Mouse (Mus musculus) T-cell, adult 2 months (primary cell): ENCODE measurements around the gene Rnasel.

Experiments used
- DNase-seq: peaks from one replicate; pipeline ENCODE4 v3.0.0; 2022; ENCODE audit warnings: low spot score

The Rnasel gene

GRCm38 (mm10) chr1:153769998-153770775 is 21.0 kb downstream of the Rnasel start:
- no peak for DNase-seq

- DNase-seq: no peak
Observed at GRCm38 (mm10) chr1:153770776-153771167, 21.5 kb downstream of the Rnasel start.

GRCm38 (mm10) chr1:153775174-153775573 is 25.9 kb downstream of the Rnasel start:
- DNase-seq: no peak

GRCm38 (mm10) chr1:153776257-153776656 is 27.0 kb downstream of the Rnasel start:
- DNase-seq: no peak

GRCm38 (mm10) chr1:153778205-153778604 is 29.0 kb downstream of the Rnasel start:
- DNase-seq: no peak

GRCm38 (mm10) chr1:153783339-153783738 is 34.1 kb downstream of the Rnasel start:
- DNase-seq: no peak

- DNase-seq: no peak
Observed at GRCm38 (mm10) chr1:153785608-153786007, 36.4 kb downstream of the Rnasel start.

GRCm38 (mm10) chr1:153790708-153791107 is 41.5 kb downstream of the Rnasel start:
- DNase-seq: no peak

- DNase-seq: no peak
Observed at GRCm38 (mm10) chr1:153794241-153794640, 45.0 kb downstream of the Rnasel start.

GRCm38 (mm10) chr1:153802691-153803090 is 53.5 kb downstream of the Rnasel start:
- DNase-seq: no peak

GRCm38 (mm10) chr1:153803530-153803929 is 54.3 kb downstream of the Rnasel start:
- DNase-seq: no peak

- DNase-seq: peak; percentile 29
Observed at GRCm38 (mm10) chr1:153807390-153807993, 58.3 kb downstream of the Rnasel start.
